ENCODE assay signal across 30 mouse cellular contexts in the genomic region with DNA sequence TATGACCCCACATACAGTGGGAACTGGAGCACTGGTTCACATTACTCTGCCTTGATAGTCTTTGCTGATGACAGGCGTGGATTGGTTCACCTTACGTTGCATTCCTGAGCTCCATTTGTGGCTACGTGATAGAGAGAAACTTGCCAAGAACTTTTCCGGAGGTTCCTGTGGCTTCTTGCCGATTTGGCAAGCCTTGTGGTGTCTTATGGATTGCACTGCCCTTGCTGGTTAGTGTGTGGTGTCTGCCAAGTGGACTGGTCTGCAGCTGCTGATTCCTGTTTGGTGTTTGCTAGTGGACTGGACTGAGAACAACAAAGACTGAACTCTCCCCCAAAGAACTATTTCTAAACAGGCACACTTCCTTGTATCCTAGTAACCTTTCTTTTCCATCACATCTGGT. TPM values are rescaled to one million over a fixed set of nuclear protein-coding genes. Genes with fewer than 3 reads are reported as not detected.
"Had no signal": no experiment of that assay in that cellular context is flagged by ENCODE, and none has a peak within 500 bp of the region (broad histone marks: within the 10 kb centered on the region; RNA-seq: fewer than 3 reads in every experiment).

No protein-coding gene starts in this region.

- H3K9me3 ChIP-seq: heart, embryonic 15.5 days; hindbrain, embryonic 13.5 days; hindbrain, embryonic 15.5 days; kidney, embryonic 15.5 days; limb, embryonic 13.5 days; limb, embryonic 15.5 days; liver, embryonic 12.5 days had no signal

- H3K4me2 ChIP-seq: heart, embryonic 13.5 days; heart, embryonic 15.5 days; hindbrain, embryonic 13.5 days; hindbrain, embryonic 15.5 days; kidney, embryonic 15.5 days; limb, embryonic 13.5 days; limb, embryonic 15.5 days; liver, embryonic 12.5 days had no signal

- H3K27me3 ChIP-seq: hindbrain, embryonic 15.5 days had no signal

- H3K36me3 ChIP-seq: heart, embryonic 13.5 days; heart, embryonic 15.5 days; hindbrain, embryonic 13.5 days; hindbrain, embryonic 15.5 days; kidney, embryonic 15.5 days; limb, embryonic 13.5 days; limb, embryonic 15.5 days; liver, embryonic 12.5 days had no signal

- DNase-seq: gastrocnemius, postnatal 14 days; gastrocnemius, postnatal 36 days; heart, adult 11 months; heart, adult 2 months; heart, postnatal 14 days; heart, postnatal 36 days; kidney, adult 11 months; kidney, adult 2 months; kidney, adult 9 months; kidney, postnatal 14 days; kidney, postnatal 36 days; layer of hippocampus, adult 9-11 months; layer of hippocampus, postnatal 36 days; left cerebral cortex, postnatal 4 days had no signal

- H3K9ac ChIP-seq: heart, embryonic 13.5 days; heart, embryonic 15.5 days; hindbrain, embryonic 13.5 days; hindbrain, embryonic 15.5 days; kidney, embryonic 15.5 days; limb, embryonic 13.5 days; limb, embryonic 15.5 days; liver, embryonic 12.5 days; liver, embryonic 14.5 days had no signal

- H3K4me3 ChIP-seq: heart, adult 2 months; heart, embryonic 13.5 days; heart, embryonic 15.5 days; hindbrain, embryonic 13.5 days; hindbrain, embryonic 15.5 days; kidney, embryonic 15.5 days; limb, embryonic 13.5 days; limb, embryonic 15.5 days; liver, embryonic 12.5 days had no signal

- ATAC-seq: hindbrain, postnatal 0 days; intestine, embryonic 16.5 days; liver, embryonic 12.5 days had no signal

- H3K4me1 ChIP-seq: hindbrain, embryonic 13.5 days; hindbrain, embryonic 15.5 days; limb, embryonic 13.5 days had no signal

- H3K27ac ChIP-seq: heart, adult 2 months; heart, embryonic 13.5 days; heart, embryonic 15.5 days; hindbrain, embryonic 13.5 days; hindbrain, embryonic 15.5 days; hindbrain, postnatal 0 days; kidney, embryonic 15.5 days; kidney, postnatal 0 days; limb, embryonic 13.5 days; limb, embryonic 15.5 days; liver, embryonic 12.5 days; liver, embryonic 14.5 days had no signal

RNA-seq across cellular contexts. Expression of a gene that starts 39.9 kb away (rescaled TPM):
- polyA plus RNA-seq: gonadal fat pad, adult 2 months; heart, embryonic 13.5 days; heart, embryonic 15.5 days; heart, postnatal 0 days; kidney, adult 2 months; kidney, embryonic 15.5 days; kidney, postnatal 0 days; limb, embryonic 11.5 days; limb, embryonic 13.5 days; limb, embryonic 15.5 days; liver, adult 2 months had no signal
